Mouse (Mus musculus) embryonic facial prominence, embryonic 14.5 days (tissue): ENCODE measurements around the gene Gm2001. TPM values are rescaled to one million over a fixed set of nuclear protein-coding genes. Genes with fewer than 3 reads are reported as not detected.
"Not testable (repeated sequence)": the region's sequence is repeated elsewhere in the genome, so short reads cannot be mapped to it uniquely, and the experiment has no call there.

Experiments used
- ATAC-seq: fragments of 200-750 bp; cut with Nextera tagmentation; 2 replicates; pipeline ENCODE4 v1.8.0; 2017; ENCODE audit warnings: low read depth, moderate number of reproducible peaks, moderate TSS enrichment
- DNase-seq: peaks from one replicate; pipeline ENCODE4 v3.0.0-alpha.2; 2015; ENCODE audit warnings: low spot score
- H3K27ac ChIP-seq: fragments of 300-500 bp; sonication (generic); replicated peaks from 2 replicates; pipeline ENCODE4 v1.5.1; 2014; ENCODE audit warnings: low read depth, mild to moderate bottlenecking, low read length, moderate library complexity
- H3K27me3 ChIP-seq: fragments of 300-500 bp; sonication (generic); replicated peaks from 2 replicates; pipeline ENCODE4 v1.6.1; 2014; ENCODE audit warnings: low read length; ENCODE audit not compliant: control insufficient read depth, insufficient read depth
- H3K36me3 ChIP-seq: fragments of 300-500 bp; sonication (generic); 2 replicates; pipeline ENCODE4 v1.6.1; 2014; ENCODE audit warnings: low read length, mixed read lengths; ENCODE audit not compliant: control insufficient read depth, insufficient read depth
- H3K4me1 ChIP-seq: fragments of 300-500 bp; sonication (generic); 2 replicates; pipeline ENCODE4 v1.6.1; 2014; ENCODE audit warnings: antibody characterized with exemption, low read length; ENCODE audit not compliant: control insufficient read depth, insufficient read depth
- H3K4me2 ChIP-seq: fragments of 300-500 bp; sonication (generic); 2 replicates; pipeline ENCODE4 v1.6.1; 2014; ENCODE audit warnings: low read depth, mild to moderate bottlenecking, low read length, moderate library complexity, mixed read lengths
- H3K4me3 ChIP-seq: fragments of 300-500 bp; sonication (generic); 2 replicates; pipeline ENCODE4 v1.5.1; 2014; ENCODE audit warnings: low read depth, mild to moderate bottlenecking, low read length
- H3K9ac ChIP-seq: fragments of 300-500 bp; sonication (generic); 2 replicates; pipeline ENCODE4 v1.6.1; 2014; ENCODE audit warnings: low read depth, mild to moderate bottlenecking, low read length, moderate library complexity, mixed read lengths
- H3K9me3 ChIP-seq: fragments of 300-500 bp; sonication (generic); 2 replicates; pipeline ENCODE4 v1.6.1; 2016; ENCODE audit warnings: low read length; ENCODE audit not compliant: control insufficient read depth
- WGBS: fragments of 180-500 bp; shearing (Covaris S2); extraction: QIAGEN DNeasy Blood & Tissue Kit; methylation state at CpG from one replicate; pipeline ENCODE4 v1.1.7; 2014; 5-methylcytosine and 5-hydroxymethylcytosine counted together
- polyA plus RNA-seq: library from polyadenylated mRNA; unstranded; fragments of >200 nt; fragmentation: Nextera tagmentation; extraction: Ambion mirVana; gene quantifications from 2 replicates; pipeline ENCODE4 v1.2.1, GENCODE M21; 2014

Gene Gm2001
- polyA plus RNA-seq, 1 experiment from 2014 or later = not detected

DNA sequence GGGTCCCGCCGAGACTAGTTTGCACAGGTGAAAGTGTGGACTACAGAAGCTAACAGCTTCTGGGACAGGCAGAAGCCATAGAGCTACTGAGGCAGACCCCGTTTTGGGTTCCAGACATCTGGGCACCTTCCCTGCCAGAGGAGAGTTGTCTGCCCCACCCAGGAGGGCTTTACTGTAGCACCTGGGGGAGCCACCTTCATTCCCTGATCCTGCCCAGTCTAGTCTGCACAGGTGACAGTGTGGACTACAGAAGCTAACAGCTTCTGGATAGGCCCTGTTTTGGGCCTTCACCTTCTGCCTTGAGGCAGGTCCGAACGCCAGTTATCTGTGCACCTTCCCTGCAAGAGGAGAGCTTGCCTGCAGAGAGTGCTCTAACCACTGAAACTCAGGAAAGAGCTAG, 44.2 kb downstream of the Gm2001 start:
- H3K36me3 ChIP-seq, H3K9me3 ChIP-seq, H3K27me3 ChIP-seq, ATAC-seq, H3K4me3 ChIP-seq, DNase-seq, H3K4me2 ChIP-seq, H3K9ac ChIP-seq, H3K27ac ChIP-seq, H3K4me1 ChIP-seq: not testable (repeated sequence)
- WGBS = 91% methylated on average over 5 of the region's 5 CpGs

DNA sequence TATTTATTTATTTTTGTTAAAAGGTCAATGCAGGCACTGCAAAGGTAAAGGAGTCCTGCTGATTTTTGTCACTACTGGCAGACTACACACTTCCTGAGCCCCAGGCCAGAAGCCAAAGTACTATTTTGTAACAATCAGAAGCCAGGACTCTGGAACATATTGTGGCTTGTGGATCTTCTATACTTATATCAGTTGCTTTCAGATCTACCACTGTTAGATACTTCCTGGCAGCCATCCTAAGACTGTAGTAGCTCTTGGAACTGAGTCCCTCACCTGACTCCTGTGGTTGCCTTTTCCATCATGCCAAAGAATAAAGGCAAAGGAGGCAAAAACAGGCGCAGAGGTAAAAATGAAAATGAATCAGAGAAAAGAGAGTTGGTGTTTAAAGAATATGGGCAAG, 46.9 kb downstream of the Gm2001 start, which contains the start of gene Gm21936:
TSS of gene Gm21936 (plus strand) at position 301 of the 400 bp plus-strand sequence.
- 100% methylated on average over 1 of the region's 1 CpGs for WGBS
- not testable (repeated sequence) for ATAC-seq, H3K9ac ChIP-seq, H3K4me3 ChIP-seq, H3K36me3 ChIP-seq, H3K9me3 ChIP-seq, H3K4me1 ChIP-seq, H3K27ac ChIP-seq, H3K4me2 ChIP-seq, H3K27me3 ChIP-seq, DNase-seq

Other genes starting within 250 kb of the Gm2001 start
- gene Oog1, start 239.7 kb downstream of the Gm2001 start, polyA plus RNA-seq = not detected in 2 replicates
- gene Gm4027, start 223.5 kb downstream of the Gm2001 start, polyA plus RNA-seq = not detected in 2 replicates
- gene Gm16381, start 197.7 kb downstream of the Gm2001 start, polyA plus RNA-seq = not detected in 2 replicates
- gene Gm21319, start 66.6 kb downstream of the Gm2001 start, polyA plus RNA-seq = not detected in 2 replicates
- gene Gm21936, start 46.8 kb downstream of the Gm2001 start, polyA plus RNA-seq = not detected in 2 replicates
- gene BB287469, start 25.8 kb downstream of the Gm2001 start, polyA plus RNA-seq = not detected in 2 replicates
- gene Gm2016, start 31.7 kb upstream of the Gm2001 start, polyA plus RNA-seq = not detected in 2 replicates
- gene Gm2022, start 53.0 kb upstream of the Gm2001 start, polyA plus RNA-seq = not detected in 2 replicates
- gene Gm2035, start 77.5 kb upstream of the Gm2001 start, polyA plus RNA-seq = not detected in 2 replicates
- not detected in 2 replicates for gene Gm2042, start 111.7 kb upstream of the Gm2001 start, polyA plus RNA-seq
- not detected in 2 replicates for gene Gm2075, start 169.5 kb upstream of the Gm2001 start, polyA plus RNA-seq
- gene Gm6803, start 176.4 kb upstream of the Gm2001 start, polyA plus RNA-seq = not detected in 2 replicates
- gene Gm2056, start 184.7 kb upstream of the Gm2001 start, polyA plus RNA-seq = not detected in 2 replicates
- gene Gm16368, start 241.4 kb upstream of the Gm2001 start, polyA plus RNA-seq = not detected in 2 replicates